In genomic region chr5:123368869-123369488, GRCm38 (mm10) we compare ENCODE assay signal across 8 mouse cellular contexts. TPM values are rescaled to one million over a fixed set of nuclear protein-coding genes. Genes with fewer than 3 reads are reported as not detected.
DNase-seq lines count a peak whose midpoint lies in the region; ATAC-seq and TF ChIP-seq lines count a peak whose summit lies in the region.

No protein-coding gene starts in this region.

- no peak overlapping the region for H3K4me3 ChIP-seq in heart, embryonic 11.5 days (ENCODE audit: low read depth, low read length)
- H3K4me3 ChIP-seq in spleen, adult 2 months (ENCODE audit: extremely low read depth, insufficient read depth, insufficient read length), result no peak overlapping the region
- H3K4me3 ChIP-seq in neural tube, embryonic 11.5 days (ENCODE audit: low read depth, low read length), result no peak overlapping the region

- 76% methylated on average over 13 of the region's 13 CpGs for WGBS in heart, embryonic 11.5 days (ENCODE audit: insufficient replicate concordance)
- 79% methylated on average over 13 of the region's 13 CpGs for WGBS in spleen, adult 2 months
- WGBS in neural tube, embryonic 11.5 days, result 83% methylated on average over 13 of the region's 13 CpGs

- intact Hi-C loops in heart, postnatal 36 days (cut with DNase I), result loop anchor here (2.0 kb wide), 2 partner anchors 68 to 84 kb away; no protein-coding TSS in a partner anchor

- TF ChIP-seq CTCF in spleen, adult 2 months (IDR thresholded peaks at IDR 0.05; ENCODE audit: extremely low read depth, insufficient read depth, insufficient read length, insufficient replicate concordance), result peak; percentile 87; the same call in 1 of the 2 replicates

- no peak for TF ChIP-seq POLR2A in spleen, adult 2 months (IDR thresholded peaks at IDR 0.05; ENCODE audit: low read depth, low read length)

- H3K36me3 ChIP-seq in heart, embryonic 11.5 days (ENCODE audit: control insufficient read depth, insufficient read depth, low read length), result peaks cover 27% of the 10 kb centered on the region
- peaks cover 19% of the 10 kb centered on the region for H3K36me3 ChIP-seq in spleen, adult 2 months (ENCODE audit: control insufficient read depth, insufficient read depth, low read length)
- peaks cover 44% of the 10 kb centered on the region for H3K36me3 ChIP-seq in neural tube, embryonic 11.5 days (ENCODE audit: control insufficient read depth, insufficient read depth, low read length)

- no peak for ATAC-seq in heart, embryonic 11.5 days (replicated peaks; ENCODE audit: insufficient number of reproducible peaks, low FRiP score, low TSS enrichment)
- ATAC-seq in neural tube, embryonic 11.5 days (ENCODE audit: insufficient read depth, low FRiP score, low TSS enrichment), result no peak

- DNase-seq in heart, postnatal 36 days, result peak; percentile 52 to 66
- peak in 1 of 2 experiments; percentile 24 for DNase-seq in spleen, adult 2 months (ENCODE audit: low read depth in 1 of 2, low spot score in 2 of 2)
- no peak for DNase-seq in spleen, postnatal 4 days (ENCODE audit: low spot score in 2 of 2)
- peak; percentile 75 for DNase-seq in brain, adult 2 months (ENCODE audit: low read depth, low spot score)
- DNase-seq in kidney, postnatal 14 days, result peak; percentile 63
- DNase-seq in neural tube, embryonic 11.5 days (ENCODE audit: low spot score), result peak; percentile 67
- no peak for DNase-seq in urinary bladder, postnatal 4 days (ENCODE audit: low spot score in 2 of 2)

- H3K27ac ChIP-seq in heart, embryonic 11.5 days (ENCODE audit: low read depth, low read length), result no peak overlapping the region
- H3K27ac ChIP-seq in spleen, adult 2 months (ENCODE audit: insufficient read depth, low read length), result no peak overlapping the region
- no peak overlapping the region for H3K27ac ChIP-seq in neural tube, embryonic 11.5 days (ENCODE audit: low read depth, low read length)

- no peak overlapping the region for H3K4me2 ChIP-seq in heart, embryonic 11.5 days
- no peak overlapping the region for H3K4me2 ChIP-seq in neural tube, embryonic 11.5 days (ENCODE audit: low read depth)

- no peak overlapping the region for H3K9ac ChIP-seq in heart, embryonic 11.5 days (ENCODE audit: low read depth, low read length)
- no peak overlapping the region for H3K9ac ChIP-seq in neural tube, embryonic 11.5 days (ENCODE audit: low read length)

- H3K27me3 ChIP-seq in heart, embryonic 11.5 days (ENCODE audit: control insufficient read depth, insufficient read depth, low read length), result no peaks in the 10 kb centered on the region
- H3K27me3 ChIP-seq in spleen, adult 2 months (ENCODE audit: control insufficient read depth, insufficient read depth, low read length), result no peaks in the 10 kb centered on the region
- no peaks in the 10 kb centered on the region for H3K27me3 ChIP-seq in neural tube, embryonic 11.5 days (ENCODE audit: control insufficient read depth, insufficient read depth, low read length)

- peaks cover 9% of the 10 kb centered on the region for H3K4me1 ChIP-seq in heart, embryonic 11.5 days (ENCODE audit: control insufficient read depth, insufficient read depth, low read length)
- H3K4me1 ChIP-seq in spleen, adult 2 months (ENCODE audit: control insufficient read depth, insufficient read depth, insufficient read length), result no peaks in the 10 kb centered on the region
- no peaks in the 10 kb centered on the region for H3K4me1 ChIP-seq in neural tube, embryonic 11.5 days (ENCODE audit: control insufficient read depth, insufficient read depth, low read length)

- H3K9me3 ChIP-seq in heart, embryonic 11.5 days (replicated peaks; ENCODE audit: control insufficient read depth, low read length), result no peaks in the 10 kb centered on the region
- H3K9me3 ChIP-seq in neural tube, embryonic 11.5 days (ENCODE audit: control insufficient read depth, low read length), result no peaks in the 10 kb centered on the region

RNA-seq across cellular contexts. Expression of gene Bcl7a, which starts 25.3 kb away (rescaled TPM):
- total RNA-seq in heart, postnatal 36 days (2021), result 10 to 100 TPM in 1 of 2 experiments, 1 to 10 TPM in 1; 7.1 to 12.3 TPM
- polyA plus RNA-seq in heart, embryonic 11.5 days (2014; fragmentation: Nextera tagmentation; extraction: Ambion mirVana), result 15.2 and 16.2 TPM in 2 replicates
- polyA plus RNA-seq in spleen, adult 2 months (2012; rRNA removed), result 12.4 and 12.8 TPM in 2 replicates
- 55.9 and 56.7 TPM in 2 replicates for polyA plus RNA-seq in neural tube, embryonic 11.5 days (2014; fragmentation: Nextera tagmentation; extraction: Ambion mirVana)

RNA-seq across cellular contexts. Expression of gene Mlxip, which starts 25.6 kb away (rescaled TPM):
- total RNA-seq in heart, postnatal 36 days (2021), result 10 to 100 TPM; 30.4 to 31.8 TPM
- polyA plus RNA-seq in heart, embryonic 11.5 days (2014; fragmentation: Nextera tagmentation; extraction: Ambion mirVana), result 12.0 and 15.2 TPM in 2 replicates
- polyA plus RNA-seq in spleen, adult 2 months (2012; rRNA removed), result 87.1 and 113 TPM in 2 replicates
- 22.6 TPM in 2 replicates for polyA plus RNA-seq in neural tube, embryonic 11.5 days (2014; fragmentation: Nextera tagmentation; extraction: Ambion mirVana)

Comparison
In these comparisons a context has a peak if more than half of its experiments do, and no peak if none do; other contexts are left out.
1. DNase-seq: peak in heart, postnatal 36 days (2 of 2), brain, adult 2 months (single experiment), kidney, postnatal 14 days (single experiment) and neural tube, embryonic 11.5 days (single experiment); none in spleen, postnatal 4 days (0 of 2) and urinary bladder, postnatal 4 days (0 of 2).